Mouse (Mus musculus) 3T3-L1 (cell line): ENCODE results near the gene Parp6.

ENCODE experiments used
- DNase-seq: peaks from one replicate; pipeline ENCODE4 v3.0.0-alpha.2; 2015; ENCODE audit warnings: low read depth, low spot score

Parp6 gene

GRCm38 (mm10) chr9:59679678-59680533, 62.8 kb downstream of the Parp6 start, which contains the start of gene Gramd2:
TSS of gene Gramd2 (plus strand) at chr9:59680144.
- DNase-seq: no peak

- no peak for DNase-seq
These were observed 63.4 kb downstream of the Parp6 start for GRCm38 (mm10) chr9:59680534-59680875.

GRCm38 (mm10) chr9:59684020-59684419, 66.9 kb downstream of the Parp6 start:
- no peak for DNase-seq

- DNase-seq: peak; percentile 92
These were observed 70.4 kb downstream of the Parp6 start for GRCm38 (mm10) chr9:59687416-59688046.

GRCm38 (mm10) chr9:59691635-59692094, 74.6 kb downstream of the Parp6 start:
- DNase-seq: peak; percentile 96

GRCm38 (mm10) chr9:59692145-59692544, 75.1 kb downstream of the Parp6 start:
- DNase-seq: peak; percentile 97

GRCm38 (mm10) chr9:59694571-59695450, 77.7 kb downstream of the Parp6 start:
- DNase-seq: peak; percentile 8

GRCm38 (mm10) chr9:59695451-59695813, 78.3 kb downstream of the Parp6 start:
- DNase-seq: peak; percentile 59

GRCm38 (mm10) chr9:59696381-59696780, 79.3 kb downstream of the Parp6 start:
- DNase-seq: no peak
